Mouse (Mus musculus) ES-Bruce4 (cell line): Measurements from ENCODE around the gene Sf3b3.

Experiments used
- CTCF ChIP-seq: IDR thresholded peaks from one replicate; pipeline ENCODE4 v1.8.1; 2011; ENCODE audit warnings: low read depth, low read length
- EP300 ChIP-seq: IDR thresholded peaks from 2 replicates; pipeline ENCODE4 v1.6.1; 2011; ENCODE audit warnings: low read depth, low read length; ENCODE audit not compliant: insufficient read depth
- POLR2A ChIP-seq: IDR thresholded peaks from one replicate; pipeline ENCODE4 v1.8.1; 2011; ENCODE audit warnings: low read length; ENCODE audit not compliant: insufficient read depth

- TF ChIP-seq EP300 (no peak), CTCF (no peak), POLR2A (no peak)
Observed at GRCm38 (mm10) chr8:110790270-110790669, 56.3 kb downstream of the Sf3b3 start.
